Mouse (Mus musculus) midbrain, embryonic 16.5 days (tissue): ENCODE measurements at regions not wholly inside any gene's neighbourhood (a gene's known extent, or its start where the extent isn't known, plus 50 kb on each side); places are given as distances from the start of the nearest gene placed in this dataset.

Experiments used
- ATAC-seq: fragments of 200-750 bp; cut with Nextera tagmentation; 2 replicates; pipeline ENCODE4 v1.8.0; 2017; ENCODE audit warnings: moderate TSS enrichment
- H3K27ac ChIP-seq: fragments of 300-500 bp; sonication (generic); 2 replicates; pipeline ENCODE4 v1.5.1; 2014; ENCODE audit warnings: mild to moderate bottlenecking, low read length, mixed read lengths
- H3K27me3 ChIP-seq: fragments of 300-500 bp; sonication (generic); 2 replicates; pipeline ENCODE4 v1.6.1; 2014; ENCODE audit warnings: low read depth, low read length, mixed read lengths; ENCODE audit not compliant: control insufficient read depth, insufficient read depth
- H3K36me3 ChIP-seq: fragments of 300-500 bp; sonication (generic); 2 replicates; pipeline ENCODE4 v1.6.1; 2014; ENCODE audit warnings: mild to moderate bottlenecking, low read length, moderate library complexity, mixed read lengths; ENCODE audit not compliant: control insufficient read depth, insufficient read depth
- H3K4me1 ChIP-seq: fragments of 300-500 bp; sonication (generic); 2 replicates; pipeline ENCODE4 v1.6.1; 2014; ENCODE audit warnings: mild to moderate bottlenecking, low read length, mixed read lengths; ENCODE audit not compliant: control insufficient read depth, insufficient read depth
- H3K4me2 ChIP-seq: fragments of 300-500 bp; sonication (generic); 2 replicates; pipeline ENCODE4 v1.6.1; 2014; ENCODE audit warnings: mild to moderate bottlenecking, low read length, mixed read lengths
- H3K4me3 ChIP-seq: fragments of 300-500 bp; sonication (generic); 2 replicates; pipeline ENCODE4 v1.5.1; 2014; ENCODE audit warnings: low read depth, mild to moderate bottlenecking, low read length, moderate library complexity, mixed read lengths
- H3K9ac ChIP-seq: fragments of 300-500 bp; sonication (generic); 2 replicates; pipeline ENCODE4 v1.6.1; 2014; ENCODE audit warnings: low read depth, low read length, mixed read lengths
- H3K9me3 ChIP-seq: fragments of 300-500 bp; sonication (generic); replicated peaks from 2 replicates; pipeline ENCODE4 v1.6.1; 2014; ENCODE audit warnings: mild to moderate bottlenecking, low read length, mixed read lengths; ENCODE audit not compliant: control insufficient read depth, poor library complexity, severe bottlenecking
- WGBS: fragments of 180-500 bp; shearing (Covaris S2); extraction: QIAGEN DNeasy Blood & Tissue Kit; methylation state at CpG from one replicate; pipeline ENCODE4 v1.1.7; 2014; 5-methylcytosine and 5-hydroxymethylcytosine counted together

DNA sequence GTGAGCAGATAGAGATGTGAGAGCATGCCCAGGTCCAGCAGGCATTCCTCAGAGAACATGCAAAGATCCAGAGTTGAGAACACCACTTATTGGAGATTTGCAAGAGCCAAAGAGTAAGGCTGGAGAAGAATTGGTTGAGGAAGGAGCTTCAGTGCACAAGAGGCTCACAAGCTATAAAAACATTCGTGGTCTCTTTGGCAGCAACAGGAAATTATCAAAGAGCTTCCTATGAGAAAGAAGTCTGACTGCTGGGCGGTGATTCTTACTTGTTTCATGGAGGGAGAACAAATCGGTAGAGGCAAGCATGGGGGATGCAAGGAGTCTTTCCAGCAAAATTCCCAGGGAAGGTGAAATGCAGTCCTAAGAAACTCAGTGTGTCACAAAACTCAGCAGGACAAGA lies 83.0 kb upstream of the Dph5 start:
- Histone ChIP-seq H3K4me1 (no peaks in the 10 kb centered on the region), H3K4me2 (no peak overlapping the region), H3K36me3 (no peaks in the 10 kb centered on the region), H3K9me3 (no peaks in the 10 kb centered on the region), H3K9ac (no peak overlapping the region), H3K4me3 (no peak overlapping the region), H3K27ac (no peak overlapping the region), H3K27me3 (no peaks in the 10 kb centered on the region)
- no peak for ATAC-seq
- 77% methylated on average over 3 of the region's 3 CpGs for WGBS

DNA sequence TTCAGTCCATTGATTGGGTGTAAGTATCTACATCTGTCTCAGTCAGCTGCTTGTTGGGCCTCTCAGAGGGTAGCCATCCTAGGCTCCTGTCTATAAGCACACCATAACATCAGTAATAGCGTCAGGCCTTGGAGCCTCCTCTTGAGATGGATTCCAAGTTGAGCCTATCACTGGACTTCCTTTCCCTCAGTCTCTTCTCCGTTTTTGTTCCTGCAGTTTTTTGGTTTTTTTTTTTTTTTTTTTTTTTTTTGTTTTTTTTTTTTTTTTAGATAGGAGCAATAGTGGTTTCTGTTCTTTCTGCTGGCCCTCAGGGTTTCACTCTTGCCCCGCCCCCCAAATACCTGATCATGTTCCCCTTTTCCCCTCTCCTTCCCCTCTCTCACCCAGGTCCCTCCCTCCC lies 80.6 kb upstream of the Dph5 start:
- ATAC-seq = no peak
- no peak overlapping the region for H3K9ac ChIP-seq
- 82% methylated on average over 3 of the region's 3 CpGs for WGBS

GRCm38 (mm10) chr3:115815168-115815567 lies 72.5 kb upstream of the Dph5 start:
- 80% methylated on average over 4 of the region's 4 CpGs for WGBS
- Histone ChIP-seq H3K4me2 (no peak overlapping the region), H3K27ac (no peak overlapping the region), H3K9ac (no peak overlapping the region), H3K9me3 (no peaks in the 10 kb centered on the region), H3K4me3 (no peak overlapping the region), H3K27me3 (no peaks in the 10 kb centered on the region), H3K4me1 (no peaks in the 10 kb centered on the region), H3K36me3 (no peaks in the 10 kb centered on the region)
- no peak for ATAC-seq

More for the DNA sequence above, 80.6 kb upstream of the Dph5 start:
- Histone ChIP-seq H3K4me2 (no peak overlapping the region), H3K4me3 (no peak overlapping the region), H3K27ac (no peak overlapping the region), H3K9me3 (no peaks in the 10 kb centered on the region), H3K27me3 (no peaks in the 10 kb centered on the region), H3K4me1 (no peaks in the 10 kb centered on the region), H3K36me3 (no peaks in the 10 kb centered on the region)

DNA sequence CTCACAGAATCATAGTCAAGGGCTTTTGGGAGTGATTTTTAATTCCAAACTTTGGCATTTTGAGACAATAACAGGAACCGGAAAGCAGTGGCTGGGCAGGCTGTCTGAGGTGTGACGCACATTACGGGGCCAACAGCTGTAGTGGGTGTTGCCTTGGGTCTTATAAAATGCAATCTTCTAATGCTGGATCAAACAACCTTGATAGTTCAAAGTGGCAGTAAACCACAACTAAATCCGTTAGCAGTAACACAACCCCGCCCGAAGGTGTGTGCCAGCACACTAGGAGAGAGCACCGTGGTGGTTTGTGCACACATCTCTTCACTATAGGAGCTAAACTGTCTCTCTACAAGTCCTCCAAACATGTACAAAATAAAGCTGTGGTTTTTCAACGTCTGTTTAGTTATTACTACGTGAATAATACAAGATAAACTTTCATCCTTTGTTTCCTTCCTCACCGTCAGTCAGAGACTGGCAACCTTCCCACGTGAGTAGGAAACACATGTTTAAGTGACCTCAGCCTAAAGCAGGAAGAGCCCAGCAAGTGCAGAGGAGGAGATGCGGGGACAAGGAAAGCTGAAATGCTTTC lies 72.0 kb upstream of the Dph5 start:
- no peak for ATAC-seq
- no peak overlapping the region for H3K27ac ChIP-seq
- H3K27me3 ChIP-seq = no peaks in the 10 kb centered on the region
- H3K36me3 ChIP-seq = no peaks in the 10 kb centered on the region
- H3K4me1 ChIP-seq = no peaks in the 10 kb centered on the region
- H3K9ac ChIP-seq = no peak overlapping the region
- H3K9me3 ChIP-seq = no peaks in the 10 kb centered on the region
- H3K4me3 ChIP-seq = no peak overlapping the region
- WGBS = 81% methylated on average over 12 of the region's 12 CpGs
- H3K4me2 ChIP-seq = no peak overlapping the region

- H3K27ac ChIP-seq = no peak overlapping the region
- no peaks in the 10 kb centered on the region for H3K9me3 ChIP-seq
- no peaks in the 10 kb centered on the region for H3K27me3 ChIP-seq
- no peak overlapping the region for H3K4me3 ChIP-seq
- no peaks in the 10 kb centered on the region for H3K4me1 ChIP-seq
- no peaks in the 10 kb centered on the region for H3K36me3 ChIP-seq
- H3K9ac ChIP-seq = no peak overlapping the region
- no peak for ATAC-seq
- no peak overlapping the region for H3K4me2 ChIP-seq
- 91% methylated on average over 6 of the region's 6 CpGs for WGBS
Observed at GRCm38 (mm10) chr3:115816328-115817160, 71.1 kb upstream of the Dph5 start.

DNA sequence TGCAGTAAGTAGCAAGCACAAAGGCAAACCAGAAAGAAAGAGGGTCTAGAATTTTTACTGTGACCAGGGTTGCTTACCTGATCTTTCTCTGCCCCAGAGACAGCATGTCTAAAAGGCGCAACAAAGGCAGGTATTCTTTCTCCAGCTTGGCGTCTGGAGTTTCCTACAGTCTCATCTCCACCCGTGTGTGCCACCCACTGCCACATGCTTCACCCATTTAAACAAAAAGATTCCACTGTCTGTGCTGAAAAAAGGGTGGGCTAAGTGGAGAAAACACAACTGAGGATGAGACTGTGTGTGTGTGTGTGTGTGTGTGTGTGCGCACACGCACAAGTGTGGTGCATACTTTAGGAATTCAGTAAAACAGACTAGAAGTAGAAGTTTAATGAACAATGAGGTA lies 69.9 kb upstream of the Dph5 start:
- no peak for ATAC-seq
- no peaks in the 10 kb centered on the region for H3K9me3 ChIP-seq
- WGBS = 92% methylated on average over 5 of the region's 5 CpGs

DNA sequence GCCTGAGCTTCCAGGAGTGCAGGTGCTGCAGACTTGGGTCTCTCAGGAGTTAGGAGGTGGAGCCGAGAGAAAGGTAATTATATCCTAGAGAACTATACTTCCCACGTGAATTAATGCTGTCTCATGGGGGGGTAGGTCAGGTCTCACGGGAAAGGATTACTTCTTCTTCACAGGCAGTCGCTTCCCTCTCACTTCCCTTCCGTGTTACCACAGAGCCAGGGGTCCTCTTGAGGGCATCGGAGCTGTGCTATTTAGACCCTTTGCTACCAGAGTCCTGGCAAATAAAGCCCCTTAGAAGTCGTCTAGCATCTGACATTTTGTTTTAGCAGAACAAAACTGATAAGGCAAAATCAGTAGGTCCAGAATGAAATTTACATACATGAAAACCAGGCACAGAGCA lies 68.9 kb upstream of the Dph5 start:
- Histone ChIP-seq H3K4me3 (no peak overlapping the region), H3K9me3 (no peaks in the 10 kb centered on the region), H3K4me2 (no peak overlapping the region), H3K4me1 (0 out of 2 replicates have a peak, but pooled peaks cover 3% of the 10 kb centered on the region), H3K27ac (no peak overlapping the region), H3K9ac (no peak overlapping the region), H3K27me3 (no peaks in the 10 kb centered on the region), H3K36me3 (no peaks in the 10 kb centered on the region)
- 62% methylated on average over 7 of the region's 7 CpGs for WGBS
- no peak for ATAC-seq

More for the DNA sequence above, 69.9 kb upstream of the Dph5 start:
- Histone ChIP-seq H3K4me2 (no peak overlapping the region), H3K27ac (no peak overlapping the region), H3K27me3 (no peaks in the 10 kb centered on the region), H3K4me3 (no peak overlapping the region), H3K4me1 (0 out of 2 replicates have a peak, but pooled peaks cover 3% of the 10 kb centered on the region), H3K36me3 (no peaks in the 10 kb centered on the region), H3K9ac (no peak overlapping the region)

GRCm38 (mm10) chr3:115819401-115820138 lies 68.1 kb upstream of the Dph5 start:
- no peaks in the 10 kb centered on the region for H3K27me3 ChIP-seq
- no peaks in the 10 kb centered on the region for H3K9me3 ChIP-seq
- 0 out of 2 replicates have a peak, but pooled peaks cover 3% of the 10 kb centered on the region for H3K4me1 ChIP-seq
- no peak overlapping the region for H3K4me2 ChIP-seq
- WGBS = 66% methylated on average over 7 of the region's 7 CpGs
- peak; percentile 65 for ATAC-seq
- H3K27ac ChIP-seq = no peak overlapping the region
- no peak overlapping the region for H3K4me3 ChIP-seq
- H3K9ac ChIP-seq = no peak overlapping the region
- H3K36me3 ChIP-seq = no peaks in the 10 kb centered on the region

DNA sequence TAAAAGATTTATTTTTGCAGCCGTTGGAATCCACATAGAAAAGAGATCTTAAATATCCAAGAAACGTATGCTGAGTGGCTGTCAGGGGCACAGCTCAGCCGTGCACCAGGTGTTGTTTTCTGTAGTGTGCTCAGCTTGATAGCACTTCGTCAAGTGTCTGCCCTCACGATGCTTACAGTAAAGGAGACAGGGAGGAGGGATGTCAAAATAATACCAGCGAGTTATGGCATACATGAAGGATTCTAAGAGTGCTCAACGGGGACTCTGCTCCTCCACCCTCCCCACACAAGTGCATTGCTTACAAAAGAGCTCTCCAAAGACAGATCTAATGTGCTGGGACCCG lies 67.5 kb upstream of the Dph5 start:
- Histone ChIP-seq H3K9ac (no peak overlapping the region), H3K27ac (no peak overlapping the region; the same call in 1 of the 2 replicates), H3K36me3 (no peaks in the 10 kb centered on the region), H3K9me3 (no peaks in the 10 kb centered on the region), H3K4me2 (no peak overlapping the region), H3K4me1 (0 out of 2 replicates have a peak, but pooled peaks cover 3% of the 10 kb centered on the region), H3K27me3 (no peaks in the 10 kb centered on the region), H3K4me3 (no peak overlapping the region)
- ATAC-seq = no peak; the same call in 1 of the 2 replicates
- 62% methylated on average over 8 of the region's 8 CpGs for WGBS
